Mouse (Mus musculus): ENCODE data around the gene Kxd1. TPM values are rescaled to one million over a fixed set of nuclear protein-coding genes. Genes with fewer than 3 reads are reported as not detected.

Kxd1 gene
- polyA plus RNA-seq, 1 experiment from 2014 or later, result 57.7 TPM

GRCm38 (mm10) chr8:70486191-70486681, 41.5 kb downstream of the Kxd1 start:
- H3K4me1 ChIP-seq (replicated peaks), result peaks cover 64% of the 10 kb centered on the region
- H3K27ac ChIP-seq, result no peak overlapping the region
- peaks cover 100% of the 10 kb centered on the region for H3K27me3 ChIP-seq (ENCODE audit: insufficient read depth, poor library complexity, severe bottlenecking)
- H3K36me3 ChIP-seq, result no peaks in the 10 kb centered on the region
- H3K9me3 ChIP-seq, result no peaks in the 10 kb centered on the region
- DNase-seq (ENCODE audit: low spot score), result no peak
- H3K4me3 ChIP-seq, result no peak overlapping the region
- WGBS, result 51% methylated on average over 7 of the region's 7 CpGs

- Histone ChIP-seq H3K4me1 (replicated peaks) (peaks cover 33% of the 10 kb centered on the region), H3K36me3 (no peaks in the 10 kb centered on the region), H3K27me3 (ENCODE audit: insufficient read depth, poor library complexity, severe bottlenecking) (peaks cover 91% of the 10 kb centered on the region), H3K4me3 (no peak overlapping the region), H3K9me3 (no peaks in the 10 kb centered on the region), H3K27ac (no peak overlapping the region)
- no peak for DNase-seq (ENCODE audit: low spot score)
- WGBS, result 62% methylated on average over 2 of the region's 2 CpGs
Observed at GRCm38 (mm10) chr8:70482943-70483342, 44.8 kb downstream of the Kxd1 start.

- H3K27me3 ChIP-seq (ENCODE audit: insufficient read depth, poor library complexity, severe bottlenecking), result peaks cover 87% of the 10 kb centered on the region
- H3K9me3 ChIP-seq, result no peaks in the 10 kb centered on the region
- no peak for DNase-seq (ENCODE audit: low spot score)
- WGBS, result 71% methylated on average over 3 of the region's 3 CpGs
- no peak overlapping the region for H3K4me3 ChIP-seq
- H3K36me3 ChIP-seq, result no peaks in the 10 kb centered on the region
- peaks cover 34% of the 10 kb centered on the region for H3K4me1 ChIP-seq (replicated peaks)
- no peak overlapping the region for H3K27ac ChIP-seq
Observed at GRCm38 (mm10) chr8:70481908-70482307, 45.8 kb downstream of the Kxd1 start.

- Histone ChIP-seq H3K27me3 (ENCODE audit: insufficient read depth, poor library complexity, severe bottlenecking) (peaks cover 42% of the 10 kb centered on the region), H3K9me3 (no peaks in the 10 kb centered on the region), H3K27ac (peak overlapping the region; percentile 1; the same call in 1 of the 2 replicates), H3K4me3 (peak overlapping the region; percentile 64), H3K4me1 (replicated peaks) (peaks cover 34% of the 10 kb centered on the region), H3K36me3 (peaks cover 5% of the 10 kb centered on the region; the same call in 1 of the 2 replicates)
- peak; percentile 50 for DNase-seq (ENCODE audit: low spot score)
- under 1% methylated on average over 21 of the region's 21 CpGs for WGBS
Observed at GRCm38 (mm10) chr8:70477269-70477982, 50.3 kb downstream of the Kxd1 start.

- Histone ChIP-seq H3K4me3 (peak within 1 kb of the TSS; percentile 64), H3K9me3 (no peaks in the 10 kb centered on the region), H3K27me3 (ENCODE audit: insufficient read depth, poor library complexity, severe bottlenecking) (peaks cover 34% of the 10 kb centered on the region), H3K36me3 (peaks cover 5% of the 10 kb centered on the region; the same call in 1 of the 2 replicates), H3K27ac (peak within 1 kb of the TSS; percentile 87), H3K4me1 (replicated peaks) (peaks cover 29% of the 10 kb centered on the region)
- DNase-seq (ENCODE audit: low spot score), result peak; percentile 96
- under 1% methylated on average over 53 of the region's 53 CpGs for WGBS
Observed at GRCm38 (mm10) chr8:70476333-70477268, 51.2 kb downstream of the Kxd1 start, which contains the start of gene Klhl26. Gene Klhl26, minus strand, starts transcription at chr8:70476968.

GRCm38 (mm10) chr8:70471856-70472255, 55.9 kb downstream of the Kxd1 start:
- WGBS, result 98% methylated on average over 7 of the region's 7 CpGs
- H3K27me3 ChIP-seq (ENCODE audit: insufficient read depth, poor library complexity, severe bottlenecking), result no peaks in the 10 kb centered on the region
- H3K9me3 ChIP-seq, result no peaks in the 10 kb centered on the region
- no peak for DNase-seq (ENCODE audit: low spot score)
- H3K4me3 ChIP-seq, result no peak overlapping the region
- H3K27ac ChIP-seq, result no peak overlapping the region
- H3K4me1 ChIP-seq (replicated peaks), result peaks cover 43% of the 10 kb centered on the region
- peaks cover 15% of the 10 kb centered on the region; the same call in 1 of the 2 replicates for H3K36me3 ChIP-seq

- peaks cover 41% of the 10 kb centered on the region for H3K4me1 ChIP-seq (replicated peaks)
- WGBS, result 64% methylated on average over 2 of the region's 2 CpGs
- peak overlapping the region; percentile 60; the same call in 1 of the 2 replicates for H3K27ac ChIP-seq
- H3K36me3 ChIP-seq, result peaks cover 19% of the 10 kb centered on the region; the same call in 1 of the 2 replicates
- no peak for DNase-seq (ENCODE audit: low spot score)
- H3K4me3 ChIP-seq, result no peak overlapping the region
- H3K27me3 ChIP-seq (ENCODE audit: insufficient read depth, poor library complexity, severe bottlenecking), result no peaks in the 10 kb centered on the region
- H3K9me3 ChIP-seq, result no peaks in the 10 kb centered on the region
Observed at GRCm38 (mm10) chr8:70469938-70470337, 57.8 kb downstream of the Kxd1 start.

GRCm38 (mm10) chr8:70469295-70469916, 58.4 kb downstream of the Kxd1 start:
- Histone ChIP-seq H3K9me3 (no peaks in the 10 kb centered on the region), H3K27me3 (ENCODE audit: insufficient read depth, poor library complexity, severe bottlenecking) (no peaks in the 10 kb centered on the region), H3K4me1 (replicated peaks) (peaks cover 41% of the 10 kb centered on the region), H3K27ac (peak overlapping the region; percentile 60), H3K4me3 (no peak overlapping the region), H3K36me3 (peaks cover 19% of the 10 kb centered on the region; the same call in 1 of the 2 replicates)
- WGBS, result 64% methylated on average over 10 of the region's 10 CpGs
- DNase-seq (ENCODE audit: low spot score), result no peak

- WGBS, result 89% methylated on average over 4 of the region's 4 CpGs
- Histone ChIP-seq H3K27me3 (ENCODE audit: insufficient read depth, poor library complexity, severe bottlenecking) (no peaks in the 10 kb centered on the region), H3K9me3 (no peaks in the 10 kb centered on the region), H3K36me3 (peaks cover 19% of the 10 kb centered on the region; the same call in 1 of the 2 replicates), H3K27ac (0 out of 2 replicates have a peak overlapping the region, but pooled peaks have one; percentile 60), H3K4me3 (no peak overlapping the region), H3K4me1 (replicated peaks) (peaks cover 44% of the 10 kb centered on the region)
- no peak for DNase-seq (ENCODE audit: low spot score)
Observed at GRCm38 (mm10) chr8:70468733-70469132, 59.0 kb downstream of the Kxd1 start.

- H3K36me3 ChIP-seq, result peaks cover 19% of the 10 kb centered on the region; the same call in 1 of the 2 replicates
- H3K4me1 ChIP-seq (replicated peaks), result peaks cover 50% of the 10 kb centered on the region
- no peak overlapping the region for H3K27ac ChIP-seq
- H3K9me3 ChIP-seq, result no peaks in the 10 kb centered on the region
- DNase-seq (ENCODE audit: low spot score), result no peak
- no peak overlapping the region for H3K4me3 ChIP-seq
- 78% methylated on average over 1 of the region's 1 CpGs for WGBS
- H3K27me3 ChIP-seq (ENCODE audit: insufficient read depth, poor library complexity, severe bottlenecking), result no peaks in the 10 kb centered on the region
Observed at GRCm38 (mm10) chr8:70467907-70468306, 59.8 kb downstream of the Kxd1 start.

- 67% methylated on average over 5 of the region's 5 CpGs for WGBS
- H3K4me1 ChIP-seq (replicated peaks), result peaks cover 50% of the 10 kb centered on the region
- H3K36me3 ChIP-seq, result peaks cover 19% of the 10 kb centered on the region; the same call in 1 of the 2 replicates
- H3K27ac ChIP-seq, result no peak overlapping the region; the same call in 1 of the 2 replicates
- H3K4me3 ChIP-seq, result no peak overlapping the region
- no peaks in the 10 kb centered on the region for H3K9me3 ChIP-seq
- H3K27me3 ChIP-seq (ENCODE audit: insufficient read depth, poor library complexity, severe bottlenecking), result no peaks in the 10 kb centered on the region
- no peak for DNase-seq (ENCODE audit: low spot score)
Observed at GRCm38 (mm10) chr8:70467229-70467725, 60.5 kb downstream of the Kxd1 start.

- Histone ChIP-seq H3K4me1 (replicated peaks) (peaks cover 55% of the 10 kb centered on the region), H3K36me3 (peaks cover 19% of the 10 kb centered on the region; the same call in 1 of the 2 replicates), H3K27ac (peak overlapping the region; percentile 25; the same call in 1 of the 2 replicates), H3K9me3 (no peaks in the 10 kb centered on the region), H3K27me3 (ENCODE audit: insufficient read depth, poor library complexity, severe bottlenecking) (no peaks in the 10 kb centered on the region), H3K4me3 (no peak overlapping the region)
- WGBS, result 66% methylated on average over 11 of the region's 11 CpGs
- no peak for DNase-seq (ENCODE audit: low spot score)
Observed at GRCm38 (mm10) chr8:70466771-70467170, 61.0 kb downstream of the Kxd1 start.
